Mouse (Mus musculus) cerebellum, adult 2 months (tissue): ENCODE measurements at regions not wholly inside any gene's neighbourhood (a gene's known extent, or its start where the extent isn't known, plus 50 kb on each side); places are given as distances from the start of the nearest gene placed in this dataset.

Experiments
- CTCF ChIP-seq: fragments of 200-500 bp; IDR thresholded peaks from 2 replicates; pipeline ENCODE4 v1.5.1; 2011; ENCODE audit warnings: low read depth, mild to moderate bottlenecking, control low read depth, low read length, moderate library complexity, borderline replicate concordance; ENCODE audit not compliant: insufficient read depth
- POLR2A ChIP-seq: fragments of 200-500 bp; IDR thresholded peaks from 2 replicates; pipeline ENCODE4 v1.6.1; 2011; ENCODE audit warnings: low read length, control low read depth, borderline replicate concordance; ENCODE audit not compliant: insufficient read depth

DNA sequence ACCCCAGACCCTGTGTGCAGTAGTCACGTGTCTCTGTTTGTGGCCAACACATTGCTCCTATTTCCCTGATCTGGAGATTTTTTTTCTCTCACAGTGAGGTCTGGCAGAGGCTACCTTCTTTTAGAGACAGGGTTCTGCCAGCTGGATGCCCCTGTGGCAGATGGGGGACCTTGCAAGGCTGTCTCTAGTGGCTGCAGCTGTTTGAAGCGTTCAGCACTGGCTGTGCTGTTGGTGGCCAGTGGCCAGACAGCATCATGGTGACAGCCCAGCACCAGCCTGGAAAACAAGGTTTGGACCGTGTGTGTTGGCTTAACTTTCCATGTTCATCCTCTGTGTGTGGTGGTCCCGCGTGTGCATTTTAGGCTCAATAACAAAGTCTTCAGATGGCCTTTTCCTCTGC lies 147.8 kb upstream of the Lrfn2 start:
- no peak for TF ChIP-seq POLR2A
- TF ChIP-seq CTCF: no peak
